Mouse (Mus musculus): ENCODE results near the gene Ly6c1.
"Not testable (repeated sequence)": the region's sequence is repeated elsewhere in the genome, so short reads cannot be mapped to it uniquely, and the experiment has no call there.

- TF ChIP-seq CTCF, EP300 (IDR thresholded peaks at IDR 0.05): not testable (repeated sequence)
Observed at GRCm38 (mm10) chr15:75055425-75055824, 6.8 kb upstream of the Ly6c1 start.
